Mouse (Mus musculus) ES-Bruce4 (cell line): ENCODE results near the gene Ksr2. TPM values are rescaled to one million over a fixed set of nuclear protein-coding genes. Genes with fewer than 3 reads are reported as not detected.
A peak's percentile ranks its signal among the peaks of the same experiment; 100 is the strongest.

ENCODE experiments used
- H3K27ac ChIP-seq: 2 replicates; pipeline ENCODE4 v1.5.1; 2012; ENCODE audit warnings: low read length, inconsistent platforms; ENCODE audit not compliant: insufficient read depth
- H3K27me3 ChIP-seq: 2 replicates; pipeline ENCODE4 v1.6.1; 2012; ENCODE audit warnings: mild to moderate bottlenecking, low read length, inconsistent platforms; ENCODE audit not compliant: control insufficient read depth, poor library complexity, insufficient read depth, severe bottlenecking
- H3K36me3 ChIP-seq: 2 replicates; pipeline ENCODE4 v1.6.1; 2012; ENCODE audit warnings: inconsistent platforms, mild to moderate bottlenecking, low read length, moderate library complexity; ENCODE audit not compliant: control insufficient read depth, poor library complexity, insufficient read depth, severe bottlenecking
- H3K4me1 ChIP-seq: one replicate; pipeline ENCODE4 v1.8.1; 2011; ENCODE audit warnings: low read length; ENCODE audit not compliant: control insufficient read depth, insufficient read depth
- H3K4me3 ChIP-seq: 2 replicates; pipeline ENCODE4 v1.5.1; 2011; ENCODE audit warnings: low read depth, mild to moderate bottlenecking, low read length
- H3K9ac ChIP-seq: 2 replicates; pipeline ENCODE4 v1.6.1; 2012; ENCODE audit warnings: low read depth, mild to moderate bottlenecking, inconsistent platforms; ENCODE audit not compliant: poor library complexity, severe bottlenecking
- H3K9me3 ChIP-seq: replicated peaks from 2 replicates; pipeline ENCODE4 v1.6.1; 2012; ENCODE audit warnings: mild to moderate bottlenecking, low read length, inconsistent platforms; ENCODE audit not compliant: control insufficient read depth, poor library complexity, insufficient read depth, severe bottlenecking
- CTCF ChIP-seq: IDR thresholded peaks from one replicate; pipeline ENCODE4 v1.8.1; 2011; ENCODE audit warnings: low read depth, low read length
- EP300 ChIP-seq: IDR thresholded peaks from 2 replicates; pipeline ENCODE4 v1.6.1; 2011; ENCODE audit warnings: low read depth, low read length; ENCODE audit not compliant: insufficient read depth
- POLR2A ChIP-seq: IDR thresholded peaks from one replicate; pipeline ENCODE4 v1.8.1; 2011; ENCODE audit warnings: low read length; ENCODE audit not compliant: insufficient read depth
- polyA plus RNA-seq: library from polyadenylated mRNA; stranded (reverse); fragments of >200 nt; gene quantifications from 2 replicates; pipeline ENCODE4 v1.2.4, GENCODE M21; 2011; ENCODE audit warnings: low read depth; ENCODE audit not compliant: missing spikeins, insufficient read depth, insufficient read length

The Ksr2 gene
- polyA plus RNA-seq, 1 experiment: 1.3 TPM

- no peak overlapping the region for H3K9ac ChIP-seq
- TF ChIP-seq CTCF: no peak
- TF ChIP-seq POLR2A: no peak
- TF ChIP-seq EP300: no peak
- no peak overlapping the region for H3K27ac ChIP-seq
- H3K27me3 ChIP-seq: no peaks in the 10 kb centered on the region
- no peak overlapping the region for H3K4me3 ChIP-seq
- H3K4me1 ChIP-seq: no peaks in the 10 kb centered on the region
- no peaks in the 10 kb centered on the region for H3K36me3 ChIP-seq
- H3K9me3 ChIP-seq: no peaks in the 10 kb centered on the region
These were observed 175.5 kb downstream of the Ksr2 start for GRCm38 (mm10) chr5:117589266-117589665.

DNA sequence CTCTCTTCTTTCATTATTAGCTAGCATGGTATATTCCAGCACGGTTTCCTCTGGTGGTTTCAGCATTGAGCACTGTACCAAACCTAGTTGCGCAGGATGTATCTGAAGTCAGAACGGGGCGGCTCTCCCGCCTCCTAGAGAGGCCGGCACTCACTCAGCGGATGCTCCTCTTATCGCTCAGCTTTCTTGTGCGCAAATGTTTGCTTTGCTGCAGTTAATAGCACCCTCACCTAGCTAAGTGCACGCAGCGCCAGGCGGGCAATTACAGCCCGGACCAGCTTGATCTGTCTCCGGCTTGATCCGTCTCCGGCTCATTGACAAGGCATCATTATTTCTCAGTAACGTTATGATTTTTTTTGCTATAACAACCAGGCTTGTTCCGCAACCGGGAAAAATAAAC, 179.5 kb downstream of the Ksr2 start:
- TF ChIP-seq POLR2A (no peak), EP300 (no peak), CTCF (no peak)

DNA sequence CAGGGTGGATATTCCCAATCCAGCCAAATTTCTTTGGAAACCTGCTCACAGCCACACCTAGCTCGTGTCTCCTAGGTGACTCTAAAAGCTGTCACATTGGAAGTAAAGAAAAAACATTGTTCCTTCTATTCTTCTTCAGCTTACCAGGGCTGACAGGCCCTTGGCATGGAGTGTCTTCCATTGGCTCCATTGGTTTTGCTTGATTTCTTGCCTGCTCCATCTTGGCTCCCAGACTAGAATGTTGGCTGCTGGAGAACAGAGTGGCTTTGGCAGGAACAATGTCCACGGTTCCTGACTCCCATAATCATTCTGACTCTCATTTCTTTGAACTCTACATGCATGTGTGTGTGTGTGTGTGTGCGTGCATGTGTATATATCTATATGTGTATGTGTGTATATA, 183.0 kb downstream of the Ksr2 start:
- Histone ChIP-seq H3K9me3 (no peaks in the 10 kb centered on the region), H3K4me1 (no peaks in the 10 kb centered on the region), H3K4me3 (no peak overlapping the region), H3K27me3 (no peaks in the 10 kb centered on the region), H3K9ac (no peak overlapping the region), H3K36me3 (no peaks in the 10 kb centered on the region), H3K27ac (no peak overlapping the region)
- TF ChIP-seq CTCF (no peak), EP300 (no peak), POLR2A (no peak)

More for the DNA sequence above, 179.5 kb downstream of the Ksr2 start:
- no peaks in the 10 kb centered on the region for H3K27me3 ChIP-seq
- H3K36me3 ChIP-seq: no peaks in the 10 kb centered on the region
- no peaks in the 10 kb centered on the region for H3K4me1 ChIP-seq
- no peaks in the 10 kb centered on the region for H3K9me3 ChIP-seq
- H3K9ac ChIP-seq: no peak overlapping the region
- H3K4me3 ChIP-seq: no peak overlapping the region
- no peak overlapping the region for H3K27ac ChIP-seq

- H3K4me1 ChIP-seq: no peaks in the 10 kb centered on the region
- no peaks in the 10 kb centered on the region for H3K9me3 ChIP-seq
- no peaks in the 10 kb centered on the region for H3K36me3 ChIP-seq
- H3K9ac ChIP-seq: no peak overlapping the region
- no peak for TF ChIP-seq EP300
- TF ChIP-seq CTCF: no peak
- TF ChIP-seq POLR2A: no peak
- no peak overlapping the region for H3K4me3 ChIP-seq
- H3K27me3 ChIP-seq: no peaks in the 10 kb centered on the region
- H3K27ac ChIP-seq: no peak overlapping the region
These were observed 188.2 kb downstream of the Ksr2 start for GRCm38 (mm10) chr5:117602026-117602425.

- H3K9ac ChIP-seq: no peak overlapping the region
- TF ChIP-seq POLR2A (no peak), EP300 (no peak), CTCF (no peak)
- no peak overlapping the region for H3K4me3 ChIP-seq
- H3K27me3 ChIP-seq: no peaks in the 10 kb centered on the region
- H3K9me3 ChIP-seq: no peaks in the 10 kb centered on the region
- H3K27ac ChIP-seq: no peak overlapping the region
- no peaks in the 10 kb centered on the region for H3K4me1 ChIP-seq
- H3K36me3 ChIP-seq: no peaks in the 10 kb centered on the region
These were observed 194.0 kb downstream of the Ksr2 start for GRCm38 (mm10) chr5:117607761-117608309.

GRCm38 (mm10) chr5:117614331-117615024, 200.7 kb downstream of the Ksr2 start:
- no peak overlapping the region for H3K4me3 ChIP-seq
- no peak overlapping the region for H3K9ac ChIP-seq
- H3K4me1 ChIP-seq: no peaks in the 10 kb centered on the region
- no peaks in the 10 kb centered on the region for H3K27me3 ChIP-seq
- H3K27ac ChIP-seq: no peak overlapping the region
- TF ChIP-seq POLR2A: no peak
- TF ChIP-seq CTCF: peak; percentile 74
- no peak for TF ChIP-seq EP300
- no peaks in the 10 kb centered on the region for H3K9me3 ChIP-seq
- H3K36me3 ChIP-seq: no peaks in the 10 kb centered on the region
